Mouse (Mus musculus): Measurements from ENCODE around the gene Phactr1.

Gene Phactr1

GRCm38 (mm10) chr13:43023005-43023404 lies 342.6 kb downstream of the Phactr1 start:
- no peak for DNase-seq (ENCODE audit: low read depth, low spot score)

- peak; percentile 35 for DNase-seq (ENCODE audit: low read depth, low spot score)
Observed at GRCm38 (mm10) chr13:43027568-43027967, 347.1 kb downstream of the Phactr1 start.

GRCm38 (mm10) chr13:43030222-43030621 lies 349.8 kb downstream of the Phactr1 start:
- no peak for DNase-seq (ENCODE audit: low read depth, low spot score)

- DNase-seq (ENCODE audit: low read depth, low spot score), result no peak
Observed at GRCm38 (mm10) chr13:43032451-43032850, 352.0 kb downstream of the Phactr1 start.

GRCm38 (mm10) chr13:43036510-43036909 lies 356.1 kb downstream of the Phactr1 start:
- no peak for DNase-seq (ENCODE audit: low read depth, low spot score)

- no peak for DNase-seq (ENCODE audit: low read depth, low spot score)
Observed at GRCm38 (mm10) chr13:43042766-43043165, 362.3 kb downstream of the Phactr1 start.

GRCm38 (mm10) chr13:43048553-43048952 lies 368.1 kb downstream of the Phactr1 start:
- DNase-seq (ENCODE audit: low read depth, low spot score), result no peak

GRCm38 (mm10) chr13:43053201-43053600 lies 372.8 kb downstream of the Phactr1 start:
- peak; percentile 39 for DNase-seq (ENCODE audit: low read depth, low spot score)

- no peak for DNase-seq (ENCODE audit: low read depth, low spot score)
Observed at GRCm38 (mm10) chr13:43055136-43055535, 374.7 kb downstream of the Phactr1 start.

GRCm38 (mm10) chr13:43057104-43057503 lies 376.7 kb downstream of the Phactr1 start:
- DNase-seq (ENCODE audit: low read depth, low spot score), result no peak

- DNase-seq (ENCODE audit: low read depth, low spot score), result no peak
Observed at GRCm38 (mm10) chr13:43063355-43063754, 382.9 kb downstream of the Phactr1 start.

- no peak for DNase-seq (ENCODE audit: low read depth, low spot score)
Observed at GRCm38 (mm10) chr13:43068716-43069265, 388.4 kb downstream of the Phactr1 start.

- no peak for DNase-seq (ENCODE audit: low read depth, low spot score)
Observed at GRCm38 (mm10) chr13:43070496-43070895, 390.1 kb downstream of the Phactr1 start.

- DNase-seq (ENCODE audit: low read depth, low spot score), result no peak
Observed at GRCm38 (mm10) chr13:43070971-43071370, 390.5 kb downstream of the Phactr1 start.

GRCm38 (mm10) chr13:43075456-43075855 lies 395.0 kb downstream of the Phactr1 start:
- DNase-seq (ENCODE audit: low read depth, low spot score), result no peak

GRCm38 (mm10) chr13:43077485-43077884 lies 397.1 kb downstream of the Phactr1 start:
- DNase-seq (ENCODE audit: low read depth, low spot score), result no peak

- DNase-seq (ENCODE audit: low read depth, low spot score), result no peak
Observed at GRCm38 (mm10) chr13:43085226-43085625, 404.8 kb downstream of the Phactr1 start.

- peak; percentile 34 for DNase-seq (ENCODE audit: low read depth, low spot score)
Observed at GRCm38 (mm10) chr13:43094365-43094764, 413.9 kb downstream of the Phactr1 start.

- no peak for DNase-seq (ENCODE audit: low read depth, low spot score)
Observed at GRCm38 (mm10) chr13:43102943-43103342, 422.5 kb downstream of the Phactr1 start.

- DNase-seq (ENCODE audit: low read depth, low spot score), result no peak
Observed at GRCm38 (mm10) chr13:43104496-43104895, 424.1 kb downstream of the Phactr1 start.

GRCm38 (mm10) chr13:43112280-43112679 lies 431.9 kb downstream of the Phactr1 start:
- DNase-seq (ENCODE audit: low read depth, low spot score), result no peak

GRCm38 (mm10) chr13:43112707-43113106 lies 432.3 kb downstream of the Phactr1 start:
- DNase-seq (ENCODE audit: low read depth, low spot score), result no peak

GRCm38 (mm10) chr13:43113141-43113540 lies 432.7 kb downstream of the Phactr1 start:
- DNase-seq (ENCODE audit: low read depth, low spot score), result no peak

Measured in ES-CJ7 (cell line).